Mouse (Mus musculus): Measurements from ENCODE around the gene Edaradd. TPM values are rescaled to one million over a fixed set of nuclear protein-coding genes. Genes with fewer than 3 reads are reported as not detected.

The Edaradd gene
- 0.59 TPM for polyA plus RNA-seq (2017; shearing (Covaris generic))

DNA sequence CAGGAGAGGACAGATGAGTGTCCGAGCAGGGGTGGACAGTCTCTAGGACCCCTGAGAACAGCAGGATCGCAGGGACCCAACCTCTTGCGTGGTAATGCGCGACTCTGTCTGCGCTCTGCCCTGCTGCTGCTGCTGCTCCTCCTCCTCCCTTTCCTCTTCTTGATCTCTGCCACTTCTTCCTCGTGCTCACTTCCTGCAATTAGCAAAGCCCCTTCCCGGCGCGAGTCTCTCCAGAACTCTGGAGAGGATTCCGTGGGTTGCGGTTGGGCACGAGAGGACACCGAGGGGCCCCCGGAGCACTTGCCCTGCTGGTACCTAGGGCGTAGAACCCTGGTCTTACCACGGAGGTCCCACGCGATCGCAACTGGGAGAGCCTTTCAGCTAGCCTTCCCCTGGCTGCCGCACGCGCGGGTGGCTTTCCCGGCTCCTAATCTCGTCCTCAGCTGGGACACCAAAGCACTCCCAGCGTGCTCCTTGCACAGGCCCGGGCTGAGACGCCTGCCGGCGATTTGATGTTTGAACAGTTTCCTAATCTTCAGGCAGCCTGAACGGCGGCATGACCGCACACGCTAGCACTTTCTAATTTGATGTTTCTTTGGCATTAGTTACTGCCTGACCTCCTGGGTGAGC, at the start of gene Edaradd:
Gene Edaradd (minus strand): TSS at position 484 of the 630 bp plus-strand sequence.

DNA sequence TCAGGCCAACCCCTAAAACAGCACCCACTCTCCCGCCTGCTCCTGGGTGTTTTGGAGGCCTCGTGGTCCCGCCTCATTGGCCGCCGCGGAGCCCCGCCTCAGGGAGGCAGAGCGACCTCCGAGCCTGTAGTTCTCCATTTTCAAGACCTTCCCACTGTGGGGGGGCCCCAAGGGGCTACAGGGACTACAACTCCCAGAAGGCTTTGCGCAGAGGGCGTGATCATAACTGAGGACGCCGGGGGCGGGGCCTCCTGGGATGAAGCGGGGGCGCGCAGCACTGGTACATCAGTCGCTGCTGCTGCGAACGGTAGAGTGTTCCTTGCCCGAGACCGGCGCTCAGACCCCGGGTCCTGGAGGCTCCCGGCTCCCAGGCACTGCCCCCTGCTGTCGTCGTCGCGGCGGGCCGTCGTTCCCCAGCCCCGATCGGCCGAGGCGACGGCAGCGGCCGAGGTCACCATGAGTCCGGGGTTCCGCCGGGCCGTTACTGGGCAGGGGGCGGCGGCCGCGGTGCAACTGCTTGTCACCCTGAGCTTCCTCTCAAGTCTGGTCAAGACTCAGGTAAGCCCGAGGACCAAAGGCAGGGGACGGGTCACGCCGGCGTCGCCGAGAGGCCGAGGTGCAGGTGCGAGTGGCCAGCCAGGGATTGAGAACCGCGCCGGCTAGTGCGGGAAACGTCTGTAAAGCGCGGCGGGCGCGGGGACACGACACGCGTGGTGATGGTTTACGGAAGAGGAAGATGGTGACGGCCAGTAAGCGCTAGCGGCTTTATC, 45.6 kb upstream of the Edaradd start, which contains the start of gene Ero1lb:
Gene Ero1lb (plus strand): TSS at position 254 of the 770 bp plus-strand sequence.

DNA sequence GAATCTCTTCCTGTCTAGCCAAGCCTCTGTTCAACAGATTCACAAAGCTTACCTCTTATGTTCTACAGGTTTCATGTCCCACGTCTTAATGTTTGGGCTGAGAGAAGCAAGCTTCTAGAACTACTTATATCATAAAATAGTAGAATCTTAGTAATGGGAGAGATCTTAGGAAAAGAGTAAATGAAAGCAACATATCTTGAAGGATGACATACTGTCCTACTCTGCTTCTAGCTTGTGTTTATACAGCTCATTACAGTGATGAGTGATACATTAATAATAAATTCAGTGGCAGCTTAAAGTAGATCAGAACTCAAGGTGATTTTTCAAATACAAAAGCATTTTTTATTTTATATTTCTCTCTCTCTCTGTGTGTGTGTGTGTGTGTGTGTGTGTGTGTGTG, 55.4 kb downstream of the Edaradd start, which contains the start of gene Lgals8:
Gene Lgals8 (minus strand): TSS at position 101 of the 400 bp plus-strand sequence.

Other genes starting within 250 kb of the Edaradd start
- gene Actn2, start 179.7 kb downstream of the Edaradd start, polyA plus RNA-seq (2017; shearing (Covaris generic)): 10.5 TPM
- gene Heatr1, start 125.4 kb downstream of the Edaradd start, polyA plus RNA-seq (2017; shearing (Covaris generic)): 77.2 TPM
- 97.7 TPM for gene Lgals8, start 55.5 kb downstream of the Edaradd start, polyA plus RNA-seq (2017; shearing (Covaris generic))
- 12.4 TPM for gene Ero1lb, start 45.4 kb upstream of the Edaradd start, polyA plus RNA-seq (2017; shearing (Covaris generic))